Mouse (Mus musculus): ENCODE data around the gene Bbs9. TPM values are rescaled to one million over a fixed set of nuclear protein-coding genes. Genes with fewer than 3 reads are reported as not detected.

The Bbs9 gene
- total and polyA plus RNA-seq, 3 experiments: 6.3 to 12.4 (median 11.9) TPM

DNA sequence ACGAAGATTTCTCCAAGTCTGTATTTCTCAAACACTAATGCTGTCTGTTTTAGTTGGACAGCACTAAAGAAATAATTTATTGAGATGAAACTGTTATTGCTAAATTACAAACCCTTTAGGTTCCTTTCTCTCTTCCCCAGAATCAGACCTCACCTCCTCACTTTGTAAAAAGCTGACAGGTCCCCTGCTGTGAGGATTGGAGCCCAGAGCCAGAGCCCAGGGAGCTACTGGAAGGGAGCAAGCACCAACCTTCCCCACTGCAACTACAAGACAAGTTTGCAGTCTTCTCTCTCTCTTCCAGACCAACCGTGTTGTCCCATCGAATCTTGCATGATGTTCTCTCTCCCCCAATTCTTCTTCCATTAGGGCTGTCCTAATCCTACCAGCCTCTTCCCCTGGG, 283.7 kb downstream of the Bbs9 start:
- Histone ChIP-seq H3K36me3 (ENCODE audit: control insufficient read depth, insufficient read depth, low read length) (no peaks in the 10 kb centered on the region), H3K9ac (ENCODE audit: low read depth, low read length) (no peak overlapping the region), H3K27me3 (ENCODE audit: control insufficient read depth, insufficient read depth, low read length) (no peaks in the 10 kb centered on the region), H3K27ac (no peak overlapping the region), H3K79me2 (replicated peaks; ENCODE audit: control insufficient read depth, insufficient read depth, low read length) (no peaks in the 10 kb centered on the region), H3K4me1 (ENCODE audit: control insufficient read depth, insufficient read depth, low read length) (no peaks in the 10 kb centered on the region), H3K4me3 (no peak overlapping the region)
- no peak for TF ChIP-seq CTCF (IDR thresholded peaks at IDR 0.05)
- no peak for TF ChIP-seq EP300 (IDR thresholded peaks at IDR 0.05; ENCODE audit: insufficient read depth, low read depth, low read length)
- no peak for TF ChIP-seq POLR2A (IDR thresholded peaks at IDR 0.05; ENCODE audit: insufficient read depth, low read depth, low read length)
- intact Hi-C loops (cut with DNase I): no loop called here
- 76% methylated on average over 3 of the region's 3 CpGs for WGBS
- no peak for DNase-seq

DNA sequence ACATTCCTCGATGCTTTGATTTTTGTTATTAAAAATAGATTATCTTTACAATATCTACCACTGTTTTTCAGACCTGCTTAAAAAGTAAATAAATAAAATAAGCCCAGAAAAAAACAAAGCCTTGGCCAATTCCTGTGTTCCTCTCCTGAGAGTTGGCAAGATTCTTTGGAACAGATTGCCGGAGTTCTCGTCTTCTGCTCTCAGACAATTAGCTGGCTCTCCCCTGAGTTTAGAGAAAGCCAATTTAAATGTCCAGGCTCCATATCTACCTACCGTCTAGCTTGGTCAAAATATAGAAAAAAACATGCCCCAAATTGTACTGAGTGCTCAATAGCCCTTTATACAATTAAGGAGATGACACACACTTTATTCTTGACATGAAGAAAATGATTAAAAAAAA, 284.9 kb downstream of the Bbs9 start:
- Histone ChIP-seq H3K27me3 (ENCODE audit: control insufficient read depth, insufficient read depth, low read length) (no peaks in the 10 kb centered on the region), H3K4me1 (ENCODE audit: control insufficient read depth, insufficient read depth, low read length) (no peaks in the 10 kb centered on the region), H3K36me3 (ENCODE audit: control insufficient read depth, insufficient read depth, low read length) (no peaks in the 10 kb centered on the region), H3K79me2 (replicated peaks; ENCODE audit: control insufficient read depth, insufficient read depth, low read length) (no peaks in the 10 kb centered on the region), H3K27ac (no peak overlapping the region), H3K4me3 (no peak overlapping the region), H3K9ac (ENCODE audit: low read depth, low read length) (no peak overlapping the region)
- DNase-seq: no peak
- no peak for TF ChIP-seq POLR2A (IDR thresholded peaks at IDR 0.05; ENCODE audit: insufficient read depth, low read depth, low read length)
- no peak for TF ChIP-seq EP300 (IDR thresholded peaks at IDR 0.05; ENCODE audit: insufficient read depth, low read depth, low read length)
- TF ChIP-seq CTCF (IDR thresholded peaks at IDR 0.05): no peak
- WGBS: 48% methylated on average over 4 of the region's 4 CpGs
- intact Hi-C loops (cut with DNase I): loop anchor here (10.0 kb wide), 1 partner anchor 136 kb away; no protein-coding TSS in a partner anchor

DNA sequence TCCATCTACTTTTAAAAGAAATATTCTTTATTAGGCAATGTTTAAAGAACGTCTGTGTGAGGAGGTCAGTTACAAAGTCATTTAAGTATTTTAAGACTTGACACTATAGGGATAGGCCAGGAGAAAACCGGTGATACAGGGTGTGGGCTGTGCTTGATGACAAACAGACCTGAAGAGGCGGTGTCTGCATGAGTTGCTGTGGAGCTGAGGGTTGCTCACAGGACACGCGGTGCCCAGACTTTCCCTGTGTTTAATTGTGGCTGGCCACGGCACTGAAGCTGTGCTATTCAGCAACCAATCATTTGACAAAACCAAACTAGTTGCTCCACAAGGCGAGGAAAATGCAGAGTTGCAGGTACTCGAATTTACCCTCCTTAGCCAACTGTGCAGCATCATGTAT, 286.0 kb downstream of the Bbs9 start:
- Histone ChIP-seq H3K27ac (no peak overlapping the region), H3K27me3 (ENCODE audit: control insufficient read depth, insufficient read depth, low read length) (no peaks in the 10 kb centered on the region), H3K79me2 (replicated peaks; ENCODE audit: control insufficient read depth, insufficient read depth, low read length) (no peaks in the 10 kb centered on the region), H3K4me3 (no peak overlapping the region), H3K9ac (ENCODE audit: low read depth, low read length) (no peak overlapping the region), H3K4me1 (ENCODE audit: control insufficient read depth, insufficient read depth, low read length) (no peaks in the 10 kb centered on the region), H3K36me3 (ENCODE audit: control insufficient read depth, insufficient read depth, low read length) (no peaks in the 10 kb centered on the region)
- 86% methylated on average over 8 of the region's 8 CpGs for WGBS
- intact Hi-C loops (cut with DNase I): loop anchor here (10.0 kb wide), 1 partner anchor 137 kb away; no protein-coding TSS in a partner anchor
- TF ChIP-seq EP300 (IDR thresholded peaks at IDR 0.05; ENCODE audit: insufficient read depth, low read depth, low read length) (no peak), POLR2A (IDR thresholded peaks at IDR 0.05; ENCODE audit: insufficient read depth, low read depth, low read length) (no peak), CTCF (IDR thresholded peaks at IDR 0.05) (no peak)
- DNase-seq: no peak

DNA sequence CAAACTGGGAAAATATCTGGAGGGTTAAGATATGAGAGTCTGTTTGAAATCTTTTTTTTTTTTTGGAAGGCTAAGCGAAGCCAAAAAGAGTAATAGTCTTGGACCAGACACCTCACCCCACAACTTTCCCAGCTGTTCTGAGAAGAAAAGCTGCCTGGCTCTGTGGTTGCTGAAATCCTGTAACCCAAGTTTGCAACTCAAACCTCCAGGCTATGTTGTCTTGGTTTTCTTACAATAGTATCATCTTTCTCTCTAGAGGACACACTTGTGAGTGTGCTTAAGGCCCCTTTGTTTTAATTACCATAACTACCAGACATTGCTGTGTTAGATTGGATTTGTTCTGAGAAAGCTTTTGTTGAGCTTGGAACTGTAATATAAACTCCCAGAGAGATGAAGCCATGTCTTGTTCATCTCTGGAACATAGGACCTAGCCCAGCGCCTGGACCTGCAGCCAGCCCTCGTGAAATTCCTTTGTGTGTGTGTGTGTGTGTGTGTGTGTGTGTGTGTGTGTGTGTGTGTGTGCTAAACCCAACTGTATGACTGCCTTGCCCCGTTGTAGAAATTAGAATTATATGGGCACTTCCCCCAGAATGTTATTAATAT, 290.2 kb downstream of the Bbs9 start:
- Histone ChIP-seq H3K9ac (ENCODE audit: low read depth, low read length) (no peak overlapping the region), H3K4me1 (ENCODE audit: control insufficient read depth, insufficient read depth, low read length) (no peaks in the 10 kb centered on the region; the same call in 1 of the 2 replicates), H3K27me3 (ENCODE audit: control insufficient read depth, insufficient read depth, low read length) (no peaks in the 10 kb centered on the region), H3K27ac (no peak overlapping the region), H3K36me3 (ENCODE audit: control insufficient read depth, insufficient read depth, low read length) (no peaks in the 10 kb centered on the region), H3K4me3 (no peak overlapping the region), H3K79me2 (replicated peaks; ENCODE audit: control insufficient read depth, insufficient read depth, low read length) (no peaks in the 10 kb centered on the region)
- TF ChIP-seq POLR2A (IDR thresholded peaks at IDR 0.05; ENCODE audit: insufficient read depth, low read depth, low read length): no peak
- TF ChIP-seq CTCF (IDR thresholded peaks at IDR 0.05): no peak
- no peak for TF ChIP-seq EP300 (IDR thresholded peaks at IDR 0.05; ENCODE audit: insufficient read depth, low read depth, low read length)
- WGBS: 58% methylated on average over 4 of the region's 4 CpGs
- no peak for DNase-seq
- intact Hi-C loops (cut with DNase I): loop anchor here (10.0 kb wide), 1 partner anchor 141 kb away; no protein-coding TSS in a partner anchor

DNA sequence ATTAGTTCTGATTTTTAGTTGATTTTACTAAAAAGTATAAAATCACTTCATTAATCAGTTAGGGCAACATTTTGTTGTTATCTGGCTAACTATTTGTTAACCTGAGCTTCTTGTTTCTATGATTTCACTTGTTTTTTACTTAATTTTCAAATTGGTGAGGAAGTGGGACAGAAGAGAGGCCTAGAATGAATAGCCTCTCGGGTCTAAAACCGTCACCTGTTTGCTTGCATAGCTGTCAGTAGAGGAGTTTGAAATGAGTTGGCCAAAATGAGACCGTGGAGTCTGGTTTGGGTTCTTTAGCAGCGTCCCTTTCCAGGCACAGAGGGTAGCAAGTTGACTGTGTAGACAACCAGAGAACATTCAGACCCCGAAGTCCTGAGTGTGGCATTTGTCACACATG, 291.6 kb downstream of the Bbs9 start:
- intact Hi-C loops (cut with DNase I): loop anchor here (10.0 kb wide), 1 partner anchor 142 kb away; no protein-coding TSS in a partner anchor
- no peak overlapping the region for H3K9ac ChIP-seq (ENCODE audit: low read depth, low read length)
- H3K36me3 ChIP-seq (ENCODE audit: control insufficient read depth, insufficient read depth, low read length): no peaks in the 10 kb centered on the region
- H3K4me1 ChIP-seq (ENCODE audit: control insufficient read depth, insufficient read depth, low read length): no peaks in the 10 kb centered on the region; the same call in 1 of the 2 replicates
- no peaks in the 10 kb centered on the region for H3K79me2 ChIP-seq (replicated peaks; ENCODE audit: control insufficient read depth, insufficient read depth, low read length)
- DNase-seq: no peak
- H3K4me3 ChIP-seq: no peak overlapping the region
- WGBS: 91% methylated on average over 5 of the region's 5 CpGs
- TF ChIP-seq POLR2A (IDR thresholded peaks at IDR 0.05; ENCODE audit: insufficient read depth, low read depth, low read length): no peak
- TF ChIP-seq CTCF (IDR thresholded peaks at IDR 0.05): no peak
- no peak for TF ChIP-seq EP300 (IDR thresholded peaks at IDR 0.05; ENCODE audit: insufficient read depth, low read depth, low read length)
- H3K27me3 ChIP-seq (ENCODE audit: control insufficient read depth, insufficient read depth, low read length): no peaks in the 10 kb centered on the region
- H3K27ac ChIP-seq: no peak overlapping the region

DNA sequence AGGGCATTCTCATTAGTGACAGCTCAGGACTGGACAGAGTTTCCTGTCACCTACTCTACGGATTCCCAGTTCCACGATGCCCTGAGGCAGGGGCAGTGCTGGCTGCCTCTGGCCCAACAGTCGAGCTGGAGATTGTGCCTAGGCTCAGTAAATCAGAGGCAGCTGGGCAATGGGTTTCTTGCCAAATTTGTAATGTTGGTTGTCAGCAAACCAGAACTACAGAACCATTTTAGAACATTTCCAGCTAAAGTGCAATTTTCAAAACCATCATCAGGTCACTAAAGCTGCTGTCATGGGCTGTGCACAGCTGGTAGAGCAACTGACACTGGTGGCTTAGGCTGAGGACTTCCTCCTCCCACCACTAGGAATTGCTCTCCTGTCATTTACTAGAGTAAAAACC, 292.3 kb downstream of the Bbs9 start:
- Histone ChIP-seq H3K27me3 (ENCODE audit: control insufficient read depth, insufficient read depth, low read length) (no peaks in the 10 kb centered on the region), H3K4me1 (ENCODE audit: control insufficient read depth, insufficient read depth, low read length) (no peaks in the 10 kb centered on the region; the same call in 1 of the 2 replicates), H3K79me2 (replicated peaks; ENCODE audit: control insufficient read depth, insufficient read depth, low read length) (no peaks in the 10 kb centered on the region), H3K36me3 (ENCODE audit: control insufficient read depth, insufficient read depth, low read length) (no peaks in the 10 kb centered on the region), H3K9ac (ENCODE audit: low read depth, low read length) (no peak overlapping the region), H3K27ac (no peak overlapping the region), H3K4me3 (no peak overlapping the region)
- intact Hi-C loops (cut with DNase I): loop anchor here (10.0 kb wide), 1 partner anchor 143 kb away; no protein-coding TSS in a partner anchor
- no peak for DNase-seq
- TF ChIP-seq POLR2A (IDR thresholded peaks at IDR 0.05; ENCODE audit: insufficient read depth, low read depth, low read length) (no peak), CTCF (IDR thresholded peaks at IDR 0.05) (0 out of 2 replicates have a peak, but pooled peaks have one; percentile 21), EP300 (IDR thresholded peaks at IDR 0.05; ENCODE audit: insufficient read depth, low read depth, low read length) (no peak)
- 58% methylated on average over 3 of the region's 3 CpGs for WGBS

All from heart, adult 2 months (tissue).